Mouse (Mus musculus) naive thymus-derived CD4-positive, alpha-beta T cell, adult 2 months (primary cell): ENCODE measurements around the gene Gm28372.
A peak's percentile ranks its signal among the peaks of the same experiment; 100 is the strongest.

Experiments
- DNase-seq: peaks from one replicate; pipeline ENCODE4 v3.0.0-alpha.2; 2011; ENCODE audit warnings: low read depth

Gm28372 gene

GRCm38 (mm10) chr2:130411558-130412495 lies 6.8 kb downstream of the Gm28372 start:
- DNase-seq = peak; percentile 73

- DNase-seq = no peak
Observed at GRCm38 (mm10) chr2:130412775-130413174, 7.7 kb downstream of the Gm28372 start.

GRCm38 (mm10) chr2:130414094-130414856 lies 9.2 kb downstream of the Gm28372 start:
- DNase-seq = no peak

GRCm38 (mm10) chr2:130421781-130422620 lies 17.0 kb downstream of the Gm28372 start:
- DNase-seq = no peak

- DNase-seq = no peak
Observed at GRCm38 (mm10) chr2:130423397-130424125, 18.5 kb downstream of the Gm28372 start.

- peak; percentile 94 for DNase-seq
Observed at GRCm38 (mm10) chr2:130424126-130424853, 19.3 kb downstream of the Gm28372 start, which contains the start of the genes Vps16 and Pced1a. Gene Vps16 (plus strand): TSS chr2:130424339. Gene Pced1a (minus strand): TSS chr2:130424701.

GRCm38 (mm10) chr2:130425112-130425511 lies 20.1 kb downstream of the Gm28372 start:
- no peak for DNase-seq

GRCm38 (mm10) chr2:130429851-130430250 lies 24.8 kb downstream of the Gm28372 start:
- no peak for DNase-seq

- DNase-seq = no peak
Observed at GRCm38 (mm10) chr2:130430484-130430883, 25.4 kb downstream of the Gm28372 start.

GRCm38 (mm10) chr2:130432157-130432556 lies 27.1 kb downstream of the Gm28372 start:
- no peak for DNase-seq

GRCm38 (mm10) chr2:130433152-130433551 lies 28.1 kb downstream of the Gm28372 start:
- peak; percentile 75 for DNase-seq

- no peak for DNase-seq
Observed at GRCm38 (mm10) chr2:130436769-130437168, 31.7 kb downstream of the Gm28372 start.

- no peak for DNase-seq
Observed at GRCm38 (mm10) chr2:130438861-130439260, 33.8 kb downstream of the Gm28372 start.

GRCm38 (mm10) chr2:130439840-130440480 lies 34.9 kb downstream of the Gm28372 start:
- DNase-seq = no peak

- DNase-seq = no peak
Observed at GRCm38 (mm10) chr2:130442162-130442561, 37.1 kb downstream of the Gm28372 start.

GRCm38 (mm10) chr2:130448449-130448848 lies 43.4 kb downstream of the Gm28372 start:
- DNase-seq = no peak

GRCm38 (mm10) chr2:130449021-130449793 lies 44.2 kb downstream of the Gm28372 start:
- peak; percentile 56 for DNase-seq

- peak; percentile 92 for DNase-seq
Observed at GRCm38 (mm10) chr2:130449794-130450433, 44.9 kb downstream of the Gm28372 start, which contains the start of gene Ptpra. Gene Ptpra (plus strand): TSS chr2:130450278.

GRCm38 (mm10) chr2:130450434-130450796 lies 45.4 kb downstream of the Gm28372 start:
- DNase-seq = no peak
